Mouse (Mus musculus) adrenal gland, postnatal 14 days (tissue): Measurements from ENCODE around the gene Farsb. TPM values are rescaled to one million over a fixed set of nuclear protein-coding genes. Genes with fewer than 3 reads are reported as not detected.
A peak's percentile ranks its signal among the peaks of the same experiment; 100 is the strongest.
"Not testable (repeated sequence)": the region's sequence is repeated elsewhere in the genome, so short reads cannot be mapped to it uniquely, and the experiment has no call there.

Source experiments
- DNase-seq: peaks from one replicate; pipeline ENCODE4 v3.0.0; 2021; ENCODE audit warnings: mixed read lengths
- long read RNA-seq, 2 experiments: library from polyadenylated mRNA; stranded (forward); transcript quantifications; one replicate each; pipeline ENCODE4 v2.0.0; 2021
- total RNA-seq: library from RNA; stranded (reverse); gene quantifications from 2 replicates; pipeline ENCODE4 v1.2.3, GENCODE M21; 2021

Farsb gene
- total RNA-seq, result 65.8 and 67.3 TPM in 2 replicates
- long read RNA-seq, experiment 1, transcript Farsb-201 (17 exons, 1,951 nt), result major isoform, 56 of 65 reads
- long read RNA-seq, experiment 1, partial matches to known transcripts, result 2 of 65 reads
- long read RNA-seq, experiment 1, other reads (novel, unspliced or antisense), result 4 of 65 reads
- long read RNA-seq, experiment 2, transcript Farsb-201 (17 exons, 1,951 nt), result major isoform, 49 of 55 reads
- long read RNA-seq, experiment 2, partial matches to known transcripts, result 1 of 55 reads
- long read RNA-seq, experiment 2, other reads (novel, unspliced or antisense), result 4 of 55 reads

GRCm38 (mm10) chr1:78488752-78489492 is at the start of gene Farsb:
Gene Farsb, minus strand, starts transcription at chr1:78488897.
- peak; percentile 96 for DNase-seq

DNA sequence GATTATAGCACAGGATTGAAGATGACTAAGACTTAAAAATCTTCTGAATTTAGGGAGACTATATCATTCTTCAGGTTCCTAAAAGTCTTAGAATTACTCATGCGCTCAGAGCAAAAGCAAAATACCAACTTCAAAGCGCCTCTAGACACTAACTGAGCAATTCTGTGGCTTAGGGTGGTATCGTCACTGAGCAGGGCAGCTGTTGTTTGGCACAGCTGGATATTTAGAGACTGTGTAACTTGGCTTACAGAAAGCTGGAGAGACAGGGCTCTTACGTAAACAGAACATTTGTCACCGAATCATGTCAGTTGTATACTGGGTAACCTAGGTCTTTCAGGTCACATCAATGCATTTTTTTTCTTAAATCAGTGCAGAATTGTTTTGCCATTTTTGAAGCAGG is 49.7 kb upstream of the Farsb start:
- DNase-seq, result no peak

- peak; percentile 53 for DNase-seq
These were observed 48.9 kb upstream of the Farsb start for GRCm38 (mm10) chr1:78537494-78538010.

- peak; percentile 88 for DNase-seq
These were observed 47.8 kb upstream of the Farsb start for GRCm38 (mm10) chr1:78536310-78537164.

GRCm38 (mm10) chr1:78534428-78535150 is 45.9 kb upstream of the Farsb start:
- DNase-seq, result no peak

DNA sequence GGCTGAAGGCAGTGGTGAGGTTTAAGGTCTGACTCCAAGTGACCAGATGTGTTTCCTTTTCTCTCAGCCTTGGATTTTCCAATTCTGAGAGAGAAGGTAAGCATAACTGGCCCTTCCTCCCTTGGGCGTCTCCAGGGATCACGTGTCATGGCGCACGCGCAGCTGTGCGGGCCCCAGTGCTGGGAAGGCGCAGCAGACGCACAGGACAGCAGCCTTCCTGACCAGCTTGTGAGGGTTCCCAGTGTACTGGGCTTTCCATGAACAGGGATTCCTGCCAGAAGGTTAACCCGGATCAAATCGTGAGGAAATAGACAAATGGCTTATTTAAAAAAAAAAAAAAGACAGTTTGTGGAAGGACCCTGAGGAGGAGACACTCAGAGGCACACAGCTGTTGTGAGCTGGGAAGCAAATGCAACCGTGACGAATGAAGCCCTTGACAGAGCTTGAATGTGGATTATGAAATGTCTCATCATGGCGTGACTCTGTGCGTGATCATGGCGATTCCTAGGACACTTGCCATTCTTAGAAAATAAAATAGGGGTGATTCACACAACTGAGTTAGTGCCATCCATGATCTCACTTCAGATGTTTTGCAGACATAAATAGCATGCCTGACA is 43.6 kb upstream of the Farsb start:
- peak; percentile 45 for DNase-seq

DNA sequence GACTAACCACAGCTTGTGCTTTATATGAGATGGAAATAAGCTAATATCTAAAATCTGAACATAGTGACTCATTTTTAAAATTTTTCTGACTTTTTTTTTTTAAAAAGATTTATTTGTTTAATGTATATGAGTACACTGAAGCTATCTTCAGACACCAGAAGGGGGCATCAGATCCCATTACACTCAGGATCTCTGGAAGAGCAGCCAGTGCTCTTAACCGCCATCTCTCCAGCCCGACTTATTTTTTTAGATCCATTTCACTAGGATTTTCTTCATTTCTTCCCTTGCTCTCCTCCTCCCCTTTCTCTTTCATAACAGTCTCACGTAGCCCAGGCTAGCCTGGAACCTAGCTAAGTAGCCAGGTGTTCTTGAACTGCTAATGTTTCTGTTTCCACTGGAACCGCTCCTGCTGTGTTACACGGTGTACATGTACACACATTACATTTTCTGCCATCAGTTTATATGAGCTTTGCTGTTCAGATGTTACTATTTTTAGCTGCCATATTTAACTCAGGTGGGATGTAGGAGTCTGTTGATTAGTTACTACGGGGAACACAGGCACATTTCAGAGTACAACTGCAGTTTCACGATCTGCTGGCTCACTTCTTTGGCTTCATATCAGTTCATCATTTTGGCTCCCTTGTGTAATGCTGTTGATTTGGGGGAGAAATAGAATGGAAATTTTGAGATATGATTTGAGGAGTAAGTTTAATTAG is 42.0 kb upstream of the Farsb start:
- no peak for DNase-seq

- no peak for DNase-seq
These were observed 40.3 kb upstream of the Farsb start for GRCm38 (mm10) chr1:78529011-78529410.

DNA sequence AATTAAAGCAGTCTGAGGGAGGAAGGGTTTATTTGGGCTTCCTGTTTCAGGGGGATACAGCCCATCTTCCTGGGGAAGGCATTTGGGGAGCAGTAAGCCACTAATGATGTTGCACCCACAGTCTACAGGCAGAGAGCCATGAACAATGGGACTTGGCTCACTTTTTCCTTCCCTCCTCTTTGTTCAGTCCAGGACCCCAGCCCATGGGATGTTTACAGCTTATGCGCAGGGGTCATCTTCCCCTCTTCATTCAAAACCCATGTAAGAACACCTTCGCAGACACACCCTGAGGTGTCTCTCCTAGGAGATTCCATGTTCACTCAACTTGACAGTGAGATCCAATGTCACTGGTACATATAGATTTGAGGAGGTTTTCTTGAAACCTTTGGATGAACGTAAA is 39.7 kb upstream of the Farsb start:
- no peak for DNase-seq

- peak; percentile 77 for DNase-seq
These were observed 36.6 kb upstream of the Farsb start for GRCm38 (mm10) chr1:78525189-78525886.

GRCm38 (mm10) chr1:78518907-78519306 is 30.2 kb upstream of the Farsb start:
- DNase-seq, result no peak

- DNase-seq, result no peak
These were observed 24.1 kb upstream of the Farsb start for GRCm38 (mm10) chr1:78512756-78513155.

- DNase-seq, result peak; percentile 43
These were observed 23.0 kb upstream of the Farsb start, which contains the start of gene BC035947 for GRCm38 (mm10) chr1:78511621-78512160. Gene BC035947, minus strand, starts transcription at chr1:78512158.

GRCm38 (mm10) chr1:78510862-78511261 is 22.2 kb upstream of the Farsb start, which contains the start of gene Mogat1:
Gene Mogat1, plus strand, starts transcription at chr1:78510991.
- peak; percentile 33 for DNase-seq

GRCm38 (mm10) chr1:78507137-78507536 is 18.4 kb upstream of the Farsb start:
- no peak for DNase-seq

GRCm38 (mm10) chr1:78502527-78502926 is 13.8 kb upstream of the Farsb start:
- DNase-seq, result no peak

DNA sequence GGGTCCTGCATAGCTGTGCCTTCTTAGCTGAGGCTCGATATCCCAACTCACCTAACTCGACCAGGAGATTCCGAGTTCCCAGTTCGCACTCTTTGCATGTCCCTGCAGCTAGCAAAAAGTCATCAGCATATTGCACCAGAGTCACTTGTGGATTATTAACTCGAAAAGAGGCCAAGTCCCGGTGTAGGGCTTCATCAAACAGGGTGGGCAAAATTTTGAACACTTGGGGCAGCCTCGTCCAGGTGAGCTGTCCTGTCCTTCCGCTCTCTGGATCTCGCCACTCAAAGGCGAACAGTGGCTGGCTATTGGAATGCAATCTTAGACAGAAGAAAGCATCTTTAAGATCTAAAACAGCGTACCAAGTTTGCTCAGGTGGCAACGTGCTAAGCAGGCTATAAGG is 13.2 kb upstream of the Farsb start:
- not testable (repeated sequence) for DNase-seq

DNA sequence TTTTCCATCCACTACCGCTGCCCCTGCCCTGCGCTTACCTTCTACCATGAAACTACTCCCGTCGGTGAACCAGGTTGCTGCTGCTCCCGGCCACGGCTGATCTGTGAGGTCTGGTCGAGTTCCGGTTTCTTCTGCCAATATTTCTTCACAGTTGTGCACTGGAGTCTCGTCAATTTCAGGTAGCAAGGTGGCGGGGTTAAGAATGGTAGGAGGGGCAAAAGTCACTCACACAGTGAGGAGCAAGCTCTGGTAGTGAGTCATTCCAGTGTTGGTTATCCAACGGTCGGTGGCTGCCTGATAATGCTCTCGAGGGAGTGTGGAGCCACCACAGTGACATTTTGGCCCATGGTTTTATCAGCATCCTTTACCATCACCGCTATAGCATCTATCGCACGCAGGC is 12.3 kb upstream of the Farsb start:
- DNase-seq, result no peak

- no peak for DNase-seq
These were observed 1.4 kb upstream of the Farsb start for GRCm38 (mm10) chr1:78490143-78490542.

DNA sequence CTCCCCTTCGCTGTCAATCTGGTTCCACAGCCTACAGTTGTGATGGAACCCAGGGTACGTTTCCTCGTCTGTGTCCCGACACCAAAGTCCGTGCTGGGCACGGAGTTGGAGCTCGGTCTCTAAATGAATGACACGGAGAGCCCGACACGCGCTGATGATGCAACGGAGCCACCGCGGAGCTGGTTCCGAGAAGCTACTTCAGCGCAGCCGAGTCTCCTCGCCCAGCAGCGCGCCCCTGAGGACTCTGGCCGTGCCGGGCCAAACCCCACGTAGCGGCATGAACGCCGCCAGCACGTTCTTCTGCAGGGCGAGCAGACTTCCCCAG is 308 bp downstream of the Farsb start:
- no peak for DNase-seq
